Mouse (Mus musculus) cerebellum, adult 18-20 months (tissue): ENCODE measurements around the gene Tmem161b.
"Not testable (repeated sequence)": the region's sequence is repeated elsewhere in the genome, so short reads cannot be mapped to it uniquely, and the experiment has no call there.

ENCODE experiments used
- DNase-seq, 2 experiments: peaks; one replicate each; pipeline ENCODE4 v3.0.0; 2021

Gene Tmem161b

GRCm38 (mm10) chr13:84221820-84222681 lies at the start of gene Tmem161b:
Gene Tmem161b, plus strand, starts transcription at chr13:84222296.
- peak; percentile 89 to 95 for DNase-seq

GRCm38 (mm10) chr13:84185835-84186234 lies 36.3 kb upstream of the Tmem161b start:
- not testable (repeated sequence) for DNase-seq

- DNase-seq: no peak
Measured at GRCm38 (mm10) chr13:84192723-84193122, 29.4 kb upstream of the Tmem161b start.

- DNase-seq: no peak
Measured at GRCm38 (mm10) chr13:84222682-84222992, 541 bp downstream of the Tmem161b start.

GRCm38 (mm10) chr13:84223018-84223417 lies 922 bp downstream of the Tmem161b start:
- DNase-seq: no peak

GRCm38 (mm10) chr13:84234019-84234418 lies 11.9 kb downstream of the Tmem161b start:
- DNase-seq: no peak

GRCm38 (mm10) chr13:84236768-84237167 lies 14.7 kb downstream of the Tmem161b start:
- no peak for DNase-seq

- DNase-seq: no peak
Measured at GRCm38 (mm10) chr13:84238184-84238583, 16.1 kb downstream of the Tmem161b start.

GRCm38 (mm10) chr13:84248065-84248464 lies 26.0 kb downstream of the Tmem161b start:
- DNase-seq: no peak

GRCm38 (mm10) chr13:84251295-84251694 lies 29.2 kb downstream of the Tmem161b start:
- DNase-seq: no peak

- no peak for DNase-seq
Measured at GRCm38 (mm10) chr13:84255047-84255446, 33.0 kb downstream of the Tmem161b start.

GRCm38 (mm10) chr13:84264418-84264817 lies 42.3 kb downstream of the Tmem161b start:
- DNase-seq: not testable (repeated sequence)

- DNase-seq: no peak
Measured at GRCm38 (mm10) chr13:84276246-84276645, 54.1 kb downstream of the Tmem161b start.

GRCm38 (mm10) chr13:84280352-84280751 lies 58.3 kb downstream of the Tmem161b start:
- no peak for DNase-seq

GRCm38 (mm10) chr13:84282966-84283365 lies 60.9 kb downstream of the Tmem161b start:
- no peak for DNase-seq

GRCm38 (mm10) chr13:84284764-84285558 lies 62.9 kb downstream of the Tmem161b start:
- no peak for DNase-seq

- no peak for DNase-seq
Measured at GRCm38 (mm10) chr13:84285559-84285945, 63.5 kb downstream of the Tmem161b start.

GRCm38 (mm10) chr13:84299445-84300053 lies 77.5 kb downstream of the Tmem161b start:
- DNase-seq: no peak

- DNase-seq: peak in 1 of 2 experiments; percentile 14
Measured at GRCm38 (mm10) chr13:84343272-84343671, 121.2 kb downstream of the Tmem161b start.

GRCm38 (mm10) chr13:84343691-84344495 lies 121.8 kb downstream of the Tmem161b start:
- DNase-seq: peak in 1 of 2 experiments; percentile 35

GRCm38 (mm10) chr13:84344711-84345110 lies 122.6 kb downstream of the Tmem161b start:
- DNase-seq: peak in 1 of 2 experiments; percentile 37

GRCm38 (mm10) chr13:84345114-84345513 lies 123.0 kb downstream of the Tmem161b start:
- peak in 1 of 2 experiments; percentile 48 for DNase-seq
